Mouse (Mus musculus): ENCODE measurements around the gene Med12l. TPM values are rescaled to one million over a fixed set of nuclear protein-coding genes. Genes with fewer than 3 reads are reported as not detected.
"Not testable (repeated sequence)": the region's sequence is repeated elsewhere in the genome, so short reads cannot be mapped to it uniquely, and the experiment has no call there.

Med12l gene
- polyA plus RNA-seq, 1 experiment from 2014 or later, result 5.1 TPM

GRCm38 (mm10) chr3:59066558-59067294, 61.1 kb downstream of the Med12l start:
- no peak overlapping the region for H3K27ac ChIP-seq (ENCODE audit: poor library complexity, severe bottlenecking)
- 75% methylated on average over 8 of the region's 8 CpGs for WGBS
- ATAC-seq (ENCODE audit: insufficient number of reproducible peaks, low FRiP score), result no peak

GRCm38 (mm10) chr3:59069071-59069470, 63.4 kb downstream of the Med12l start:
- not testable (repeated sequence) for H3K27me3 ChIP-seq (replicated peaks); H3K27ac ChIP-seq (ENCODE audit: poor library complexity, severe bottlenecking); H3K4me2 ChIP-seq; ATAC-seq (ENCODE audit: insufficient number of reproducible peaks, low FRiP score); H3K9ac ChIP-seq; H3K4me3 ChIP-seq; H3K9me3 ChIP-seq (replicated peaks); H3K36me3 ChIP-seq
- 0 out of 2 replicates have a peak, but pooled peaks cover 12% of the 10 kb centered on the region for H3K4me1 ChIP-seq (replicated peaks)
- WGBS, result 73% methylated on average over 1 of the region's 1 CpGs

More at GRCm38 (mm10) chr3:59066558-59067294, 61.1 kb downstream of the Med12l start:
- Histone ChIP-seq H3K9me3 (replicated peaks) (no peaks in the 10 kb centered on the region), H3K4me3 (no peak overlapping the region), H3K27me3 (replicated peaks) (no peaks in the 10 kb centered on the region), H3K9ac (no peak overlapping the region), H3K4me1 (replicated peaks) (0 out of 2 replicates have a peak, but pooled peaks cover 12% of the 10 kb centered on the region), H3K4me2 (no peak overlapping the region), H3K36me3 (0 out of 2 replicates have a peak, but pooled peaks cover 2% of the 10 kb centered on the region)

DNA sequence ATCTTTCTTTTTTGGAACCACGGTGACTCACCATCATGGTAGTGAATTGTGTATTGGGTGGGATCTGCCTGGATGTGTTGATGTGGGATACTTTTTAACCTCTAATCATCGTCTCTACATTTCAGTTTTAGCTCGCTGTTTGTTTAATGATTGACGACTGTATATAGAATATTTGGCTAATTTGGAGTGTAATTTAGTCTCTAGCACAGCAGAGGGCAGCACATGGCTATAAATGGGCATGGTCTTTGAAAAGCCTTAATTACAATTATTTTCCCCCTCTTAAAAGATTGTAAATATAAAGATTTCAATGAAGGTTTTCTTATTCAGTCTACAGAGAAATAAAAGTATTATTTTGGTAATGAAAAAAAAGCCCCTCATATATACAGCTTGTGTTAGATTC, 71.7 kb downstream of the Med12l start:
- no peak overlapping the region for H3K4me3 ChIP-seq
- no peak overlapping the region for H3K4me2 ChIP-seq
- H3K36me3 ChIP-seq, result peaks cover 3% of the 10 kb centered on the region; the same call in 1 of the 2 replicates
- peaks cover 18% of the 10 kb centered on the region for H3K4me1 ChIP-seq (replicated peaks)
- no peak for ATAC-seq (ENCODE audit: insufficient number of reproducible peaks, low FRiP score)
- 47% methylated on average over 4 of the region's 4 CpGs for WGBS
- no peaks in the 10 kb centered on the region for H3K27me3 ChIP-seq (replicated peaks)
- no peak overlapping the region for H3K27ac ChIP-seq (ENCODE audit: poor library complexity, severe bottlenecking)
- no peak overlapping the region for H3K9ac ChIP-seq
- H3K9me3 ChIP-seq (replicated peaks), result no peaks in the 10 kb centered on the region

DNA sequence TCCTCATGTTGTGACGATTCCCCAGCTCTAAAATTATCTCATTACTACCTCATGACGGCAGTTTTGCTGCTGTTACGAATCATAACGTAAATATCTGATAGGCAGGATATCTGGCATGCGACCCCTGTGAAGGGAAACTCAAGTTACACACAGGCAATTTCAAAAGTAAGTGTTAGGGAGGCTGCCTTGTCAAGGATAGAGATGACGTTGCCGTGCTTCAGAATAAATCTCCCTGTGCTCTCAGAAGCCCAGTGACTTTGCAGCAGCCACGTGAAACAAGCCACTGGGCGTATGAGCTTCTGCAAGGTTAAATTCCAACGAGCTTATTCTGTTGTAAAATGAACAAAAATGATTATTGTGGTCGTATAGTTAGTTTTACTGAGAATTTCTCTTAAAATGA, 73.0 kb downstream of the Med12l start:
- H3K27me3 ChIP-seq (replicated peaks), result no peaks in the 10 kb centered on the region
- WGBS, result 65% methylated on average over 11 of the region's 11 CpGs
- no peak for ATAC-seq (ENCODE audit: insufficient number of reproducible peaks, low FRiP score)

DNA sequence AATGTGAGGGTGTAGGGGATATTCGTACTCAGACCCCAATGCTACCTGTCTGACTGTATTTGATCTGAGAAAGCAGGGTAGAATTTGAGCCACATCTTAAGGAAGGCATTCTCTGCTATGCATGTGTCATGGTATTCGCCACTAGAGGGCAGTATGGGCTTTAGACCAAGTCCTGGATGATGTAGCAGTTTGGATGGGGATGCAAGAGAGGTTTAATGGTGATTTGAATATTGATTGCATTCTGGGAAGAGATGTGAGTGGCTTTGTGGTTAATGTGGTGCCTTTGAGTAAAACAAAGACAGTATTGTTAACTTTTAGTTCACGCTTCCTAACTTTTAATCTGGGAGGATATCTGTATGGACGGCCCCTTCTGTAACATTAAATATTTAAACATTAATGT, 73.7 kb downstream of the Med12l start:
- WGBS, result 40% methylated on average over 4 of the region's 4 CpGs
- H3K4me1 ChIP-seq (replicated peaks), result peaks cover 18% of the 10 kb centered on the region
- no peak overlapping the region for H3K4me2 ChIP-seq
- H3K27me3 ChIP-seq (replicated peaks), result no peaks in the 10 kb centered on the region
- peaks cover 6% of the 10 kb centered on the region; the same call in 1 of the 2 replicates for H3K36me3 ChIP-seq
- no peak for ATAC-seq (ENCODE audit: insufficient number of reproducible peaks, low FRiP score)
- H3K27ac ChIP-seq (ENCODE audit: poor library complexity, severe bottlenecking), result no peak overlapping the region
- H3K9me3 ChIP-seq (replicated peaks), result no peaks in the 10 kb centered on the region
- H3K9ac ChIP-seq, result no peak overlapping the region
- no peak overlapping the region for H3K4me3 ChIP-seq

More for the DNA sequence above, 73.0 kb downstream of the Med12l start:
- H3K9ac ChIP-seq, result no peak overlapping the region
- H3K9me3 ChIP-seq (replicated peaks), result no peaks in the 10 kb centered on the region
- H3K36me3 ChIP-seq, result peaks cover 3% of the 10 kb centered on the region; the same call in 1 of the 2 replicates
- H3K4me2 ChIP-seq, result no peak overlapping the region
- peaks cover 18% of the 10 kb centered on the region for H3K4me1 ChIP-seq (replicated peaks)
- no peak overlapping the region for H3K27ac ChIP-seq (ENCODE audit: poor library complexity, severe bottlenecking)
- no peak overlapping the region for H3K4me3 ChIP-seq

- no peaks in the 10 kb centered on the region for H3K9me3 ChIP-seq (replicated peaks)
- no peak overlapping the region for H3K4me3 ChIP-seq
- H3K27me3 ChIP-seq (replicated peaks), result no peaks in the 10 kb centered on the region
- no peak for ATAC-seq (ENCODE audit: insufficient number of reproducible peaks, low FRiP score)
- no peak overlapping the region for H3K9ac ChIP-seq
- peaks cover 8% of the 10 kb centered on the region; the same call in 1 of the 2 replicates for H3K36me3 ChIP-seq
- peaks cover 18% of the 10 kb centered on the region for H3K4me1 ChIP-seq (replicated peaks)
- peak overlapping the region; percentile 38 for H3K4me2 ChIP-seq
- H3K27ac ChIP-seq (ENCODE audit: poor library complexity, severe bottlenecking), result no peak overlapping the region
- 20% methylated on average over 6 of the region's 6 CpGs for WGBS
These were observed 74.8 kb downstream of the Med12l start for GRCm38 (mm10) chr3:59080293-59080916.

- Histone ChIP-seq H3K27me3 (replicated peaks) (no peaks in the 10 kb centered on the region), H3K4me2 (peak overlapping the region; percentile 38), H3K9me3 (replicated peaks) (no peaks in the 10 kb centered on the region), H3K4me3 (no peak overlapping the region), H3K4me1 (replicated peaks) (peaks cover 18% of the 10 kb centered on the region), H3K36me3 (peaks cover 6% of the 10 kb centered on the region; the same call in 1 of the 2 replicates), H3K27ac (ENCODE audit: poor library complexity, severe bottlenecking) (no peak overlapping the region), H3K9ac (no peak overlapping the region)
- WGBS, result 13% methylated on average over 7 of the region's 7 CpGs
- 0 out of 2 replicates have a peak, but pooled peaks have one; percentile 51 for ATAC-seq (ENCODE audit: insufficient number of reproducible peaks, low FRiP score)
These were observed 75.3 kb downstream of the Med12l start for GRCm38 (mm10) chr3:59080919-59081318.

- no peak for ATAC-seq (ENCODE audit: insufficient number of reproducible peaks, low FRiP score)
These were observed 87.1 kb downstream of the Med12l start for GRCm38 (mm10) chr3:59092702-59093101.

GRCm38 (mm10) chr3:59097421-59097820, 91.8 kb downstream of the Med12l start:
- ATAC-seq (ENCODE audit: insufficient number of reproducible peaks, low FRiP score), result no peak
- Histone ChIP-seq H3K27ac (ENCODE audit: poor library complexity, severe bottlenecking) (no peak overlapping the region), H3K4me1 (replicated peaks) (0 out of 2 replicates have a peak, but pooled peaks cover 6% of the 10 kb centered on the region), H3K4me3 (no peak overlapping the region), H3K4me2 (no peak overlapping the region), H3K9ac (no peak overlapping the region), H3K27me3 (replicated peaks) (no peaks in the 10 kb centered on the region), H3K9me3 (replicated peaks) (no peaks in the 10 kb centered on the region), H3K36me3 (0 out of 2 replicates have a peak, but pooled peaks cover 2% of the 10 kb centered on the region)
- 52% methylated on average over 6 of the region's 6 CpGs for WGBS

More at GRCm38 (mm10) chr3:59092702-59093101, 87.1 kb downstream of the Med12l start:
- Histone ChIP-seq H3K27ac (ENCODE audit: poor library complexity, severe bottlenecking) (no peak overlapping the region), H3K36me3 (0 out of 2 replicates have a peak, but pooled peaks cover 6% of the 10 kb centered on the region), H3K4me1 (replicated peaks) (0 out of 2 replicates have a peak, but pooled peaks cover 4% of the 10 kb centered on the region), H3K9ac (no peak overlapping the region), H3K27me3 (replicated peaks) (no peaks in the 10 kb centered on the region), H3K4me2 (no peak overlapping the region), H3K4me3 (no peak overlapping the region), H3K9me3 (replicated peaks) (no peaks in the 10 kb centered on the region)
- WGBS, result 58% methylated on average over 11 of the region's 11 CpGs

DNA sequence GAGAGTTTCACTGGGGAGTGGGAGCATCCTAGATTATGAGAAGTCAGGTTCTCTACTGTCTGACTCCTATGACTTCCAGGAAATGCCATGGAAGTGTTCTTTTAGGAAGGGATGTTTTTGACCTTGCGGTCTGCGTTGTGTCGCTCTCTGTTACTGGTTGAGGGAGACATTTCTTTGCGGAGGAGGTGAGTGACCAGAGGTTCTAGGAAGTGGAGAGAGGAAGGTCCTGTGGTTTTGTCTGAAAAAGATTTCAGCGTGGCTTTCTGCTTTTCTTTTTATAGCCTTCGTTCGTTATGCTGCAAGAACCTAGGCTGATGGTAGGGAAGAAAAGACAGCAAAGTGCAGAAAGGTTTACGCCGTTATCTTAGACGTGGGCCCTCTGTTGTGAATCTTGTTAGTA, 92.9 kb downstream of the Med12l start:
- Histone ChIP-seq H3K9ac (no peak overlapping the region), H3K27ac (ENCODE audit: poor library complexity, severe bottlenecking) (no peak overlapping the region), H3K27me3 (replicated peaks) (no peaks in the 10 kb centered on the region), H3K36me3 (0 out of 2 replicates have a peak, but pooled peaks cover 2% of the 10 kb centered on the region), H3K4me2 (no peak overlapping the region), H3K4me3 (no peak overlapping the region), H3K9me3 (replicated peaks) (no peaks in the 10 kb centered on the region), H3K4me1 (replicated peaks) (0 out of 2 replicates have a peak, but pooled peaks cover 7% of the 10 kb centered on the region)
- no peak for ATAC-seq (ENCODE audit: insufficient number of reproducible peaks, low FRiP score)
- 78% methylated on average over 10 of the region's 10 CpGs for WGBS
